Mouse (Mus musculus): Measurements from ENCODE around the gene Cmtm5. TPM values are rescaled to one million over a fixed set of nuclear protein-coding genes. Genes with fewer than 3 reads are reported as not detected.
A peak's percentile ranks its signal among the peaks of the same experiment; 100 is the strongest.
"Not testable (repeated sequence)": the region's sequence is repeated elsewhere in the genome, so short reads cannot be mapped to it uniquely, and the experiment has no call there.

Gene Cmtm5
- total and polyA plus RNA-seq, 3 experiments = not detected

- in situ Hi-C loops (cut with MboI; ENCODE audit: low pct_ligation_motif_present, low pct_unique_long_range_greater_than_20kb, low sequenced_read_pairs) (no loop called here), dilution Hi-C loops (cut with MboI; ENCODE audit: extremely low pct_ligation_motif_present, extremely low pct_unique_long_range_greater_than_20kb, low sequenced_read_pairs) (no loop called here)
Observed at GRCm38 (mm10) chr14:54959197-54959596, 23.1 kb downstream of the Cmtm5 start.

GRCm38 (mm10) chr14:54959853-54960613, 24.0 kb downstream of the Cmtm5 start:
- DNase-seq (ENCODE audit: extremely low read depth); dilution Hi-C loops (cut with MboI; ENCODE audit: extremely low pct_ligation_motif_present, extremely low pct_unique_long_range_greater_than_20kb, low sequenced_read_pairs); H3K36me3 ChIP-seq (replicated peaks in 1 of 2; ENCODE audit: control insufficient read depth in 1 of 2, insufficient read depth in 1 of 2, low read length in 1 of 2); H3K27ac ChIP-seq (ENCODE audit: insufficient read depth, low read depth); H3K9me3 ChIP-seq (replicated peaks; ENCODE audit: low read length); H3K79me2 ChIP-seq (replicated peaks; ENCODE audit: control insufficient read depth, extremely low read depth, insufficient read depth, poor library complexity, severe bottlenecking); H3K9ac ChIP-seq (ENCODE audit: insufficient read depth, low read depth); H3K4me3 ChIP-seq (replicated peaks in 1 of 3; ENCODE audit: low read depth in 2 of 3, low read length in 2 of 3, poor library complexity in 1 of 3): not testable (repeated sequence)
- in situ Hi-C loops (cut with MboI; ENCODE audit: low pct_ligation_motif_present, low pct_unique_long_range_greater_than_20kb, low sequenced_read_pairs) = loop anchor here (5.0 kb wide), 1 partner anchor 37 kb away; no protein-coding TSS in a partner anchor
- H3K4me2 ChIP-seq (ENCODE audit: insufficient read depth, low read depth, poor library complexity, severe bottlenecking) = 0 out of 2 replicates have a peak overlapping the region, but pooled peaks have one; percentile 62
- peaks cover 38% of the 10 kb centered on the region for H3K27me3 ChIP-seq (replicated peaks)
- H3K4me1 ChIP-seq (ENCODE audit: control insufficient read depth in 1 of 2, insufficient read depth in 2 of 2) = peaks cover 9 to 24% of the 10 kb centered on the region in 2 experiments

More at GRCm38 (mm10) chr14:54959197-54959596, 23.1 kb downstream of the Cmtm5 start:
- DNase-seq (ENCODE audit: extremely low read depth) = no peak
- no peak overlapping the region for H3K9ac ChIP-seq (ENCODE audit: insufficient read depth, low read depth)
- peaks cover 9 to 24% of the 10 kb centered on the region in 2 experiments for H3K4me1 ChIP-seq (ENCODE audit: control insufficient read depth in 1 of 2, insufficient read depth in 2 of 2)
- H3K36me3 ChIP-seq (replicated peaks in 1 of 2; ENCODE audit: control insufficient read depth in 1 of 2, insufficient read depth in 1 of 2, low read length in 1 of 2) = no peaks in the 10 kb centered on the region
- no peak overlapping the region for H3K4me3 ChIP-seq (replicated peaks in 1 of 3; ENCODE audit: low read depth in 2 of 3, low read length in 2 of 3, poor library complexity in 1 of 3)
- no peak for TF ChIP-seq JUN (IDR thresholded peaks at IDR 0.05; ENCODE audit: insufficient read depth, low read depth, low read length)
- H3K9me3 ChIP-seq (replicated peaks; ENCODE audit: low read length) = no peaks in the 10 kb centered on the region
- H3K27me3 ChIP-seq (replicated peaks) = peaks cover 34% of the 10 kb centered on the region
- H3K27ac ChIP-seq (ENCODE audit: insufficient read depth, low read depth) = no peak overlapping the region
- no peaks in the 10 kb centered on the region for H3K79me2 ChIP-seq (replicated peaks; ENCODE audit: control insufficient read depth, extremely low read depth, insufficient read depth, poor library complexity, severe bottlenecking)
- H3K4me2 ChIP-seq (ENCODE audit: insufficient read depth, low read depth, poor library complexity, severe bottlenecking) = no peak overlapping the region

GRCm38 (mm10) chr14:54960769-54961168, 24.7 kb downstream of the Cmtm5 start:
- DNase-seq (ENCODE audit: extremely low read depth) = peak; percentile 86
- peaks cover 43% of the 10 kb centered on the region for H3K27me3 ChIP-seq (replicated peaks)
- in situ Hi-C loops (cut with MboI; ENCODE audit: low pct_ligation_motif_present, low pct_unique_long_range_greater_than_20kb, low sequenced_read_pairs) = loop anchor here (5.0 kb wide), 1 partner anchor 37 kb away; no protein-coding TSS in a partner anchor
- H3K36me3 ChIP-seq (replicated peaks in 1 of 2; ENCODE audit: control insufficient read depth in 1 of 2, insufficient read depth in 1 of 2, low read length in 1 of 2) = no peaks in the 10 kb centered on the region
- H3K9ac ChIP-seq (ENCODE audit: insufficient read depth, low read depth) = no peak overlapping the region
- H3K27ac ChIP-seq (ENCODE audit: insufficient read depth, low read depth) = no peak overlapping the region
- H3K9me3 ChIP-seq (replicated peaks; ENCODE audit: low read length) = peaks cover 2% of the 10 kb centered on the region
- peak overlapping the region in 1 of 3 experiments; percentile 17 for H3K4me3 ChIP-seq (replicated peaks in 1 of 3; ENCODE audit: low read depth in 2 of 3, low read length in 2 of 3, poor library complexity in 1 of 3)
- peak overlapping the region; percentile 62; the same call in 1 of the 2 replicates for H3K4me2 ChIP-seq (ENCODE audit: insufficient read depth, low read depth, poor library complexity, severe bottlenecking)
- dilution Hi-C loops (cut with MboI; ENCODE audit: extremely low pct_ligation_motif_present, extremely low pct_unique_long_range_greater_than_20kb, low sequenced_read_pairs) = no loop called here
- peaks cover 9 to 24% of the 10 kb centered on the region in 2 experiments for H3K4me1 ChIP-seq (ENCODE audit: control insufficient read depth in 1 of 2, insufficient read depth in 2 of 2)
- H3K79me2 ChIP-seq (replicated peaks; ENCODE audit: control insufficient read depth, extremely low read depth, insufficient read depth, poor library complexity, severe bottlenecking) = no peaks in the 10 kb centered on the region
- no peak for TF ChIP-seq MYC (IDR thresholded peaks at IDR 0.05; ENCODE audit: low read depth, low read length)
- no peak for TF ChIP-seq MAFK (IDR thresholded peaks at IDR 0.05; ENCODE audit: insufficient replicate concordance, low read length)
- TF ChIP-seq NELFE (IDR thresholded peaks at IDR 0.05; ENCODE audit: low read depth, low read length) = 0 out of 2 replicates have a peak, but pooled peaks have one; percentile 13
- no peak for TF ChIP-seq SIN3A (IDR thresholded peaks at IDR 0.05; ENCODE audit: low read length)
- no peak for TF ChIP-seq UBTF (IDR thresholded peaks at IDR 0.05; ENCODE audit: low read depth, low read length)
- no peak for TF ChIP-seq BHLHE40 (IDR thresholded peaks at IDR 0.05; ENCODE audit: low read depth, low read length)
- TF ChIP-seq ZNF384 (IDR thresholded peaks at IDR 0.05; ENCODE audit: low read depth, low read length) = no peak
- TF ChIP-seq MEF2A (IDR thresholded peaks at IDR 0.05; ENCODE audit: borderline replicate concordance, low read depth, low read length) = no peak
- TF ChIP-seq MAZ (IDR thresholded peaks at IDR 0.05; ENCODE audit: low read depth, low read length) = no peak
- TF ChIP-seq POLR2A (IDR thresholded peaks at IDR 0.05; ENCODE audit: low read depth, low read length) = no peak
- no peak for TF ChIP-seq HCFC1 (IDR thresholded peaks at IDR 0.05; ENCODE audit: low read depth, low read length)
- peak; percentile 31; the same call in 1 of the 2 replicates for TF ChIP-seq IRF4 (IDR thresholded peaks at IDR 0.05; ENCODE audit: low read depth, low read length)
- TF ChIP-seq JUN (IDR thresholded peaks at IDR 0.05; ENCODE audit: insufficient read depth, low read depth, low read length) = no peak
- no peak for TF ChIP-seq RAD21 (IDR thresholded peaks at IDR 0.05; ENCODE audit: low read depth, low read length)
- TF ChIP-seq TCF12 (IDR thresholded peaks at IDR 0.05; ENCODE audit: low read depth, low read length) = peak; percentile 21; the same call in 1 of the 2 replicates
- TF ChIP-seq GABPA (IDR thresholded peaks at IDR 0.05; ENCODE audit: insufficient replicate concordance, low read depth, low read length) = no peak
- no peak for TF ChIP-seq ETS1 (conservative IDR thresholded peaks at IDR 0.05; ENCODE audit: low read depth, low read length)
- no peak for TF ChIP-seq KAT2A (IDR thresholded peaks at IDR 0.05; ENCODE audit: insufficient replicate concordance, low read length)
- no peak for TF ChIP-seq CTCF (conservative IDR thresholded peaks at IDR 0.05 in 1 of 2, IDR thresholded peaks at IDR 0.05 in 1 of 2; ENCODE audit: low read depth in 2 of 2, low read length in 2 of 2)
- no peak for TF ChIP-seq CHD1 (IDR thresholded peaks at IDR 0.05; ENCODE audit: low read depth, low read length)
- no peak for TF ChIP-seq ZMIZ1 (IDR thresholded peaks at IDR 0.05; ENCODE audit: low read depth, low read length)
- 0 out of 2 replicates have a peak, but pooled peaks have one; percentile 22 for TF ChIP-seq NRF1 (IDR thresholded peaks at IDR 0.05; ENCODE audit: low read depth, low read length)
- TF ChIP-seq USF1 (IDR thresholded peaks at IDR 0.05; ENCODE audit: low read depth, low read length) = no peak
